Mouse (Mus musculus): ENCODE measurements around the gene Tyw5.
A peak's percentile ranks its signal among the peaks of the same experiment; 100 is the strongest.

The Tyw5 gene

GRCm38 (mm10) chr1:57406187-57407151, at the start of gene Tyw5, which contains the start of gene Maip1:
Gene Tyw5, minus strand, starts transcription at chr1:57407101.
Gene Maip1, plus strand, starts transcription at chr1:57406328.
- peak; percentile 98 for DNase-seq

GRCm38 (mm10) chr1:57450241-57450640, 43.3 kb upstream of the Tyw5 start:
- no peak for DNase-seq

GRCm38 (mm10) chr1:57445679-57446078, 38.8 kb upstream of the Tyw5 start:
- peak; percentile 74 for DNase-seq

GRCm38 (mm10) chr1:57440771-57441170, 33.9 kb upstream of the Tyw5 start:
- peak; percentile 96 for DNase-seq

- DNase-seq = peak; percentile 89
These were observed 32.1 kb upstream of the Tyw5 start for GRCm38 (mm10) chr1:57439026-57439425.

GRCm38 (mm10) chr1:57436954-57437353, 30.1 kb upstream of the Tyw5 start:
- peak; percentile 96 for DNase-seq

- DNase-seq = peak; percentile 96
These were observed 29.5 kb upstream of the Tyw5 start for GRCm38 (mm10) chr1:57436408-57436807.

GRCm38 (mm10) chr1:57433141-57433540, 26.2 kb upstream of the Tyw5 start:
- peak; percentile 96 for DNase-seq

GRCm38 (mm10) chr1:57429786-57430483, 23.0 kb upstream of the Tyw5 start:
- peak; percentile 95 for DNase-seq

- peak; percentile 97 for DNase-seq
These were observed 21.7 kb upstream of the Tyw5 start for GRCm38 (mm10) chr1:57428368-57429308.

GRCm38 (mm10) chr1:57423696-57424095, 16.8 kb upstream of the Tyw5 start:
- no peak for DNase-seq

- peak; percentile 65 for DNase-seq
These were observed 6.5 kb upstream of the Tyw5 start for GRCm38 (mm10) chr1:57413397-57413796.

GRCm38 (mm10) chr1:57408994-57409393, 2.1 kb upstream of the Tyw5 start:
- DNase-seq = peak; percentile 22

- DNase-seq = no peak
These were observed 4.8 kb downstream of the Tyw5 start for GRCm38 (mm10) chr1:57402116-57402515.

- no peak for DNase-seq
These were observed 6.0 kb downstream of the Tyw5 start for GRCm38 (mm10) chr1:57400877-57401276.

- peak; percentile 19 for DNase-seq
These were observed 6.6 kb downstream of the Tyw5 start for GRCm38 (mm10) chr1:57400321-57400720.

- no peak for DNase-seq
These were observed 12.8 kb downstream of the Tyw5 start for GRCm38 (mm10) chr1:57394051-57394450.

GRCm38 (mm10) chr1:57392417-57392816, 14.5 kb downstream of the Tyw5 start:
- DNase-seq = peak; percentile 71

- no peak for DNase-seq
These were observed 15.7 kb downstream of the Tyw5 start for GRCm38 (mm10) chr1:57390993-57391790.

- DNase-seq = peak; percentile 16
These were observed 18.3 kb downstream of the Tyw5 start for GRCm38 (mm10) chr1:57388402-57389155.

- no peak for DNase-seq
These were observed 19.0 kb downstream of the Tyw5 start for GRCm38 (mm10) chr1:57387876-57388275.

All from heart, adult 11 months (tissue).